Comparison of ENCODE assay signal across 11 mouse cellular contexts in genomic region chr7:111741595-111741994, GRCm38 (mm10). TPM values are rescaled to one million over a fixed set of nuclear protein-coding genes. Genes with fewer than 3 reads are reported as not detected.
DNase-seq lines count a peak whose midpoint lies in the region; ATAC-seq and TF ChIP-seq lines count a peak whose summit lies in the region.
"Had no signal": no experiment of that assay in that cellular context is flagged by ENCODE, and none has a peak within 500 bp of the region (broad histone marks: within the 10 kb centered on the region; RNA-seq: fewer than 3 reads in every experiment).

No protein-coding gene starts in this region.

- H3K36me3 ChIP-seq in hindbrain, embryonic 10.5 days: no peaks in the 10 kb centered on the region
- H3K36me3 ChIP-seq in hindbrain, embryonic 16.5 days (ENCODE audit: control insufficient read depth, insufficient read depth, low read length): no peaks in the 10 kb centered on the region
- no peaks in the 10 kb centered on the region for H3K36me3 ChIP-seq in heart, postnatal 0 days (replicated peaks; ENCODE audit: control insufficient read depth, insufficient read depth, low read length)
- H3K36me3 ChIP-seq in lung, postnatal 0 days (ENCODE audit: insufficient read depth, low read length): no peaks in the 10 kb centered on the region
- no peaks in the 10 kb centered on the region for H3K36me3 ChIP-seq in hindbrain, embryonic 14.5 days (replicated peaks; ENCODE audit: control insufficient read depth, insufficient read depth)
- H3K36me3 ChIP-seq: hindbrain, embryonic 15.5 days; midbrain, embryonic 12.5 days had no signal

- H3K4me2 ChIP-seq in hindbrain, embryonic 16.5 days (ENCODE audit: low read length): no peak overlapping the region
- no peak overlapping the region for H3K4me2 ChIP-seq in heart, postnatal 0 days (ENCODE audit: low read depth, low read length)
- H3K4me2 ChIP-seq in lung, postnatal 0 days (replicated peaks; ENCODE audit: low read depth, low read length): no peak overlapping the region
- H3K4me2 ChIP-seq in hindbrain, embryonic 14.5 days (replicated peaks): no peak overlapping the region
- H3K4me2 ChIP-seq: hindbrain, embryonic 15.5 days; midbrain, embryonic 12.5 days had no signal

- peak; percentile 52; the same call in 1 of the 2 replicates for TF ChIP-seq EP300 in heart, postnatal 0 days (IDR thresholded peaks at IDR 0.05; ENCODE audit: low read depth)
- TF ChIP-seq EP300 in lung, postnatal 0 days (IDR thresholded peaks at IDR 0.05): peak; percentile 97

- DNase-seq in hindbrain, embryonic 10.5 days (ENCODE audit: low spot score): no peak
- DNase-seq in cerebellum, postnatal 25 days: peak; percentile 15 to 25
- DNase-seq in heart, postnatal 0 days (ENCODE audit: low spot score): no peak
- DNase-seq in lung, postnatal 0 days (ENCODE audit: low spot score): peak; percentile 80
- DNase-seq in left cerebral cortex, adult 2 months (ENCODE audit: extremely low spot score in 1 of 2, low spot score in 2 of 2): no peak
- no peak for DNase-seq in left cerebral cortex, postnatal 10 days (ENCODE audit: extremely low spot score in 1 of 2, low spot score in 2 of 2)
- no peak for DNase-seq in hindbrain, embryonic 14.5 days (ENCODE audit: low spot score)
- DNase-seq: thymus, postnatal 36 days had no signal

- no peak overlapping the region for H3K9ac ChIP-seq in hindbrain, embryonic 16.5 days (ENCODE audit: low read depth, low read length)
- no peak overlapping the region for H3K9ac ChIP-seq in heart, postnatal 0 days (replicated peaks; ENCODE audit: low read depth, low read length)
- no peak overlapping the region for H3K9ac ChIP-seq in lung, postnatal 0 days (replicated peaks; ENCODE audit: low read depth)
- no peak overlapping the region for H3K9ac ChIP-seq in hindbrain, embryonic 14.5 days
- H3K9ac ChIP-seq: hindbrain, embryonic 15.5 days; midbrain, embryonic 12.5 days had no signal

- WGBS in hindbrain, embryonic 10.5 days: 53% methylated on average over 2 of the region's 2 CpGs
- 58% methylated on average over 2 of the region's 2 CpGs for WGBS in hindbrain, embryonic 16.5 days
- 57% methylated on average over 2 of the region's 2 CpGs for WGBS in heart, postnatal 0 days
- 16% methylated on average over 2 of the region's 2 CpGs for WGBS in lung, postnatal 0 days
- 54% methylated on average over 2 of the region's 2 CpGs for WGBS in hindbrain, embryonic 14.5 days

- H3K9me3 ChIP-seq in hindbrain, embryonic 10.5 days: no peaks in the 10 kb centered on the region
- no peaks in the 10 kb centered on the region for H3K9me3 ChIP-seq in hindbrain, embryonic 16.5 days (ENCODE audit: control insufficient read depth, low read length)
- no peaks in the 10 kb centered on the region for H3K9me3 ChIP-seq in heart, postnatal 0 days (replicated peaks; ENCODE audit: control insufficient read depth, low read length)
- H3K9me3 ChIP-seq in lung, postnatal 0 days (ENCODE audit: low read length): no peaks in the 10 kb centered on the region
- no peaks in the 10 kb centered on the region for H3K9me3 ChIP-seq in hindbrain, embryonic 14.5 days (ENCODE audit: control insufficient read depth, low read length)
- H3K9me3 ChIP-seq: hindbrain, embryonic 15.5 days; midbrain, embryonic 12.5 days had no signal

- TF ChIP-seq CTCF in heart, postnatal 0 days (IDR thresholded peaks at IDR 0.05; ENCODE audit: low read depth): no peak
- TF ChIP-seq CTCF in lung, postnatal 0 days (IDR thresholded peaks at IDR 0.05): no peak
- TF ChIP-seq CTCF in left cerebral cortex, adult 2 months (IDR thresholded peaks at IDR 0.05): no peak

- no peaks in the 10 kb centered on the region for H3K27me3 ChIP-seq in hindbrain, embryonic 10.5 days (ENCODE audit: insufficient read depth, poor library complexity, severe bottlenecking)
- no peaks in the 10 kb centered on the region for H3K27me3 ChIP-seq in hindbrain, embryonic 16.5 days (replicated peaks; ENCODE audit: control insufficient read depth, insufficient read depth, low read length)
- H3K27me3 ChIP-seq in heart, postnatal 0 days (ENCODE audit: control insufficient read depth, insufficient read depth, low read length): no peaks in the 10 kb centered on the region
- H3K27me3 ChIP-seq in lung, postnatal 0 days (replicated peaks; ENCODE audit: insufficient read depth, low read length): no peaks in the 10 kb centered on the region
- H3K27me3 ChIP-seq in hindbrain, embryonic 14.5 days (ENCODE audit: control insufficient read depth, insufficient read depth, low read length): no peaks in the 10 kb centered on the region
- H3K27me3 ChIP-seq: hindbrain, embryonic 15.5 days; midbrain, embryonic 12.5 days had no signal

- intact Hi-C loops in left cerebral cortex, adult 2 months (cut with DNase I): no loop called here
- intact Hi-C loops in left cerebral cortex, postnatal 10 days (cut with DNase I): no loop called here

- ATAC-seq in hindbrain, embryonic 16.5 days: no peak
- peak; percentile 25; the same call in 1 of the 2 replicates for ATAC-seq in heart, postnatal 0 days (ENCODE audit: insufficient read depth, low read depth)
- ATAC-seq in lung, postnatal 0 days: peak; percentile 65
- no peak for ATAC-seq in hindbrain, embryonic 14.5 days (ENCODE audit: low FRiP score)

- peak overlapping the region; percentile 64; the same call in 1 of the 2 replicates for H3K27ac ChIP-seq in hindbrain, embryonic 10.5 days
- H3K27ac ChIP-seq in hindbrain, embryonic 16.5 days (ENCODE audit: low read depth, low read length): no peak overlapping the region
- H3K27ac ChIP-seq in heart, postnatal 0 days (ENCODE audit: low read depth): peak overlapping the region; percentile 8; the same call in 1 of the 2 replicates
- H3K27ac ChIP-seq in lung, postnatal 0 days (ENCODE audit: low read length): peak overlapping the region; percentile 68
- no peak overlapping the region for H3K27ac ChIP-seq in left cerebral cortex, adult 2 months
- no peak overlapping the region for H3K27ac ChIP-seq in hindbrain, embryonic 14.5 days
- H3K27ac ChIP-seq: hindbrain, embryonic 15.5 days; midbrain, embryonic 12.5 days had no signal

- H3K4me1 ChIP-seq in hindbrain, embryonic 10.5 days (replicated peaks): peaks cover 49% of the 10 kb centered on the region
- H3K4me1 ChIP-seq in hindbrain, embryonic 16.5 days (ENCODE audit: control insufficient read depth, insufficient read depth, low read depth, low read length): peaks cover 9% of the 10 kb centered on the region; the same call in 1 of the 2 replicates
- H3K4me1 ChIP-seq in heart, postnatal 0 days (ENCODE audit: control insufficient read depth, insufficient read depth): peaks cover 29% of the 10 kb centered on the region
- H3K4me1 ChIP-seq in lung, postnatal 0 days (ENCODE audit: insufficient read depth, low read depth, low read length): peaks cover 28% of the 10 kb centered on the region
- peaks cover 16% of the 10 kb centered on the region; the same call in 1 of the 2 replicates for H3K4me1 ChIP-seq in hindbrain, embryonic 14.5 days (replicated peaks; ENCODE audit: control insufficient read depth, insufficient read depth, low read length)

- no peak overlapping the region for H3K4me3 ChIP-seq in hindbrain, embryonic 10.5 days
- no peak overlapping the region for H3K4me3 ChIP-seq in hindbrain, embryonic 16.5 days (ENCODE audit: low read length)
- H3K4me3 ChIP-seq in heart, postnatal 0 days (ENCODE audit: low read depth, low read length): no peak overlapping the region
- no peak overlapping the region for H3K4me3 ChIP-seq in lung, postnatal 0 days (ENCODE audit: low read depth, low read length)
- no peak overlapping the region for H3K4me3 ChIP-seq in left cerebral cortex, adult 2 months
- H3K4me3 ChIP-seq in hindbrain, embryonic 14.5 days (replicated peaks; ENCODE audit: low read length): no peak overlapping the region
- H3K4me3 ChIP-seq: hindbrain, embryonic 15.5 days; midbrain, embryonic 12.5 days had no signal

RNA-seq across cellular contexts. Expression of gene Galnt18, which starts 38.2 kb away (rescaled TPM):
- polyA plus RNA-seq in hindbrain, embryonic 10.5 days (2016; fragmentation: Nextera tagmentation; extraction: Ambion mirVana): 8.5 and 10.8 TPM in 2 replicates
- 18.6 and 20.9 TPM in 2 replicates for polyA plus RNA-seq in hindbrain, embryonic 16.5 days (2015; fragmentation: Nextera tagmentation; extraction: Ambion mirVana)
- total RNA-seq in heart, postnatal 0 days (2014; rRNA removed; ENCODE audit: low replicate concordance): 16.7 and 27.1 TPM in 2 replicates
- polyA plus RNA-seq in heart, postnatal 0 days (2015; fragmentation: Nextera tagmentation; extraction: Ambion mirVana): 16.5 and 17.0 TPM in 2 replicates
- polyA plus RNA-seq in lung, postnatal 0 days (2015; fragmentation: Nextera tagmentation; extraction: Ambion mirVana): 112 and 125 TPM in 2 replicates
- total RNA-seq in left cerebral cortex, adult 2 months (2021): 10 to 100 TPM; 42.0 to 42.3 TPM
- 10 to 100 TPM; 47.0 to 52.4 TPM for total RNA-seq in left cerebral cortex, postnatal 10 days (2021)
- 10.9 and 14.2 TPM in 2 replicates for polyA plus RNA-seq in hindbrain, embryonic 14.5 days (2014; fragmentation: Nextera tagmentation; extraction: Ambion mirVana)

Comparison
In these comparisons a context has a peak if more than half of its experiments do, and no peak if none do; other contexts are left out.
1. H3K27ac ChIP-seq: peak in hindbrain, embryonic 10.5 days (single experiment), heart, postnatal 0 days (single experiment) and lung, postnatal 0 days (single experiment); none in hindbrain, embryonic 16.5 days (single experiment), left cerebral cortex, adult 2 months (single experiment) and hindbrain, embryonic 14.5 days (single experiment).
2. DNase-seq: peak in cerebellum, postnatal 25 days (2 of 2) and lung, postnatal 0 days (single experiment); none in hindbrain, embryonic 10.5 days (single experiment), heart, postnatal 0 days (single experiment), left cerebral cortex, adult 2 months (0 of 2), left cerebral cortex, postnatal 10 days (0 of 2) and hindbrain, embryonic 14.5 days (single experiment).
3. ATAC-seq: peak in heart, postnatal 0 days (single experiment) and lung, postnatal 0 days (single experiment); none in hindbrain, embryonic 16.5 days (single experiment) and hindbrain, embryonic 14.5 days (single experiment).